Mouse (Mus musculus) small intestine, adult 2 months (tissue): ENCODE data around the gene Olfr190. TPM values are rescaled to one million over a fixed set of nuclear protein-coding genes. Genes with fewer than 3 reads are reported as not detected.
"Not testable (repeated sequence)": the region's sequence is repeated elsewhere in the genome, so short reads cannot be mapped to it uniquely, and the experiment has no call there.

Experiments used
- H3K27ac ChIP-seq: fragments of 200-500 bp; 2 replicates; pipeline ENCODE4 v1.5.1; 2012; ENCODE audit warnings: low read depth, low read length, control low read depth, inconsistent platforms; ENCODE audit not compliant: insufficient read depth
- H3K27me3 ChIP-seq: fragments of 200-500 bp; 2 replicates; pipeline ENCODE4 v1.6.1; 2012; ENCODE audit warnings: mild to moderate bottlenecking, moderate library complexity, low read length, inconsistent platforms; ENCODE audit not compliant: control insufficient read depth, insufficient read depth
- H3K36me3 ChIP-seq: fragments of 200-500 bp; 2 replicates; pipeline ENCODE4 v1.6.1; 2012; ENCODE audit warnings: mild to moderate bottlenecking, low read length, control low read depth, inconsistent platforms; ENCODE audit not compliant: control insufficient read depth, insufficient read depth
- H3K4me1 ChIP-seq: fragments of 200-500 bp; 2 replicates; pipeline ENCODE4 v1.6.1; 2012; ENCODE audit warnings: low read length, inconsistent platforms, mixed read lengths; ENCODE audit not compliant: control insufficient read depth, insufficient read depth, insufficient read length
- H3K4me3 ChIP-seq: fragments of 200-500 bp; 2 replicates; pipeline ENCODE4 v1.5.1; 2012; ENCODE audit warnings: low read depth, mild to moderate bottlenecking, control low read depth, inconsistent platforms, low read length, moderate library complexity
- CTCF ChIP-seq: fragments of 200-500 bp; IDR thresholded peaks from 2 replicates; pipeline ENCODE4 v1.5.1; 2012; ENCODE audit warnings: low read depth, mild to moderate bottlenecking, control low read depth, inconsistent platforms, low read length, moderate library complexity, mixed read lengths; ENCODE audit not compliant: insufficient replicate concordance, insufficient read length; ENCODE audit errors: extremely low read depth
- POLR2A ChIP-seq: fragments of 200-500 bp; IDR thresholded peaks from 2 replicates; pipeline ENCODE4 v1.6.1; 2012; ENCODE audit warnings: low read depth, mild to moderate bottlenecking, control low read depth, inconsistent platforms, low read length, moderate library complexity
- WGBS: fragments of 180-500 bp; shearing (Covaris S2); methylation state at CpG from one replicate; pipeline ENCODE4 v1.1.7; 2018; 5-methylcytosine and 5-hydroxymethylcytosine counted together
- polyA plus RNA-seq: library from polyadenylated mRNA; depleted of rRNA; stranded (reverse); fragments of >200 nt; gene quantifications from 2 replicates; pipeline ENCODE4 v1.2.3, GENCODE M21; 2012; rRNA removed

Olfr190 gene
- polyA plus RNA-seq, 1 experiment = not detected

DNA sequence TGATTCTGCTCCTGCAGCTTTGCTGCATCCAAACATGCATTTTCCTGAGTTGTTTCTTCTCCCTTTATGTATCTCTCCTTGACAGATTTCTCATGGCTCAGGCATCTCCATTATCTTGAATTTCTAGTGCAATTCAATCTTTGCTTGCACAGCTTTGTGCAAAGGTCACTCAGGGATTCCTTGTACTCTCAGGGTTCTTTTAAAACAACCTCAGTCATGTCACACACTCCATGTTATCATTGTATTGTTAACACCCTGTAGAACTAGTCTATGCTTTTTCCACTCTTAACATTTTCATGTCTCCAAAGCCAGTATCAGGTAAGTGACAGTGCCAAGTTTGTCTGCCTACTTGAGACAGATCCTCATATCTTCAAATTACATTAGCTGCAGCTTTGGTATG, 6.0 kb downstream of the Olfr190 start:
- no peaks in the 10 kb centered on the region for H3K36me3 ChIP-seq
- no peaks in the 10 kb centered on the region for H3K27me3 ChIP-seq
- no peak overlapping the region for H3K27ac ChIP-seq
- TF ChIP-seq CTCF (no peak), POLR2A (no peak)
- H3K4me1 ChIP-seq = no peaks in the 10 kb centered on the region
- H3K4me3 ChIP-seq = no peak overlapping the region

DNA sequence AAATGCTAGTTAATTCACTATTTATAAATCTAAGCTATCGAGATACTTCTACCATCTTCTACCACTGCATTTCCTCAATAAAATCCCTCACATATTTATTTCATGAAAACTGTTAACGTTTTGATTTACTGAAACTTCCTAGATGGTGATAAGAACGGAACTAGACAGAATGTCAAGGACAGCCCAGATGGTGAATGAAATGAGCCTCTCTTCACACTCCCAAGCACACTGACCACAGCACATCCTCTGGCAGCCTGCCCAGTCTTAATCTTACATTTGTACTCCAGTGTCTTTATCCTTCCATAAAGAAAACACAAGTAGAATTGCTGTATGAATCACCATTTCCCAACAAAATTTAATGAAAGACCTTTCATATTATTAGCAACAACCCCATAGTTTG, 15.4 kb downstream of the Olfr190 start:
- H3K27me3 ChIP-seq, H3K36me3 ChIP-seq: not testable (repeated sequence)
- WGBS = 58% methylated on average over 3 of the region's 3 CpGs

DNA sequence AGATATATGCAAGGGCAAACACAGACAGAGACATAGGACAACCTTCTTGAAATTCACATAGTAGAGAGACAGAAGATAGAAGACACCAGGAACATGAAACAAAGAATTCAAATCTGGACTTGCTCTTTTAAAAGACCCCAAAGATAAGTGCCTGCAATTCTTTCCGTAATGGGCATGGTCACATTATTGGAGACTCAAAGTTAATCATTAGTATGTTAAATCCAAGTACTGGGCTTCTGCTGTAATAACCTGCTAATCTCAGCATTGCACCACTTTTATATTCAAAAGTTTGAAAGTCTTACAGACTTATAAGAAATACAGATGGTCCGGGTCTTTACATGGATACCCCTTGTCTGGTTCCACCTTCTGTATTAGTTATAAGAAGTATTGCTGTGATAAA, 28.5 kb downstream of the Olfr190 start:
- H3K27me3 ChIP-seq, H3K4me1 ChIP-seq, H3K4me3 ChIP-seq, H3K27ac ChIP-seq, H3K36me3 ChIP-seq: not testable (repeated sequence)
- 48% methylated on average over 2 of the region's 2 CpGs for WGBS

More for the DNA sequence above, 15.4 kb downstream of the Olfr190 start:
- H3K27ac ChIP-seq, H3K4me3 ChIP-seq, H3K4me1 ChIP-seq: not testable (repeated sequence)

DNA sequence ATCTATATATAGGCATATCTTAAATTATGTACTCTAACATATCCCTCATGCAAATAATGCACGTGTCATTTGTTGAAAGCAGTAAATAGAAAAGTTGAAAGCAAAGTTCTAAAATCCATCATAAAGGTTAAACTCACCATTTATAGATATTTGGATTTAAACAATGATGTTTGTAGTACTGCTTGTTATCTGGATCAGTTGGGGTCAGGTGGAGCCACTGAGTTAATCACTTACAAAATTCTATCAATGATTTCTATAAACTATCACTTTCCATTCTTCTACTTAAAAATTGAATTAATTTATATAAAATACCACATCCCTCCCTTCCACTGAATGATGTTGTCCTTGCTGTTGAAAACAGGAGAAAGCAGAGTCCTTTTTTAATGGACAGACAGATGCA, 28.9 kb downstream of the Olfr190 start:
- H3K27ac ChIP-seq = no peak overlapping the region
- no peak for TF ChIP-seq POLR2A
- TF ChIP-seq CTCF = no peak
- 41% methylated on average over 1 of the region's 1 CpGs for WGBS
- H3K4me3 ChIP-seq = no peak overlapping the region
- no peaks in the 10 kb centered on the region for H3K36me3 ChIP-seq
- H3K4me1 ChIP-seq = no peaks in the 10 kb centered on the region
- H3K27me3 ChIP-seq = no peaks in the 10 kb centered on the region

DNA sequence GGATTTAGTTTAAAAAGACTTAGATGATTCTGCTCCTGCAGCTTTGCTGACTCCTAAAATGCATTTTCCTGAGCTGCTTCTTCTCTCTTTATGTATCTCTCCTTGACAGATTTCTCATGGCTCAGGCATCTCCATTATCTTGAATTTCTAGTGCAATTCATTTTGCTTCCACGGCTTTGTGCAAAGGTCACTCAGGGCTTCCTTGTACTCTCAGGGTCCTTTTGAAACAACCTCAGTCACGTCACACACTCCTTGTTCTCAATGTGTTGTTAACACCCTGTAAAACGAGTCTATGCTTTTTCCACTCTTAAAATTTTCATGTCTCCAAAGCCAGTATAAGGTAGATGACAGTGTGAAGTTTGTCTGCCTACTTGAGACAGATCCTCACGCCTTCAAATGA, 30.2 kb downstream of the Olfr190 start:
- Histone ChIP-seq H3K27ac (no peak overlapping the region), H3K36me3 (no peaks in the 10 kb centered on the region), H3K4me1 (no peaks in the 10 kb centered on the region), H3K27me3 (no peaks in the 10 kb centered on the region), H3K4me3 (no peak overlapping the region)
- 45% methylated on average over 4 of the region's 4 CpGs for WGBS
- no peak for TF ChIP-seq POLR2A
- no peak for TF ChIP-seq CTCF

DNA sequence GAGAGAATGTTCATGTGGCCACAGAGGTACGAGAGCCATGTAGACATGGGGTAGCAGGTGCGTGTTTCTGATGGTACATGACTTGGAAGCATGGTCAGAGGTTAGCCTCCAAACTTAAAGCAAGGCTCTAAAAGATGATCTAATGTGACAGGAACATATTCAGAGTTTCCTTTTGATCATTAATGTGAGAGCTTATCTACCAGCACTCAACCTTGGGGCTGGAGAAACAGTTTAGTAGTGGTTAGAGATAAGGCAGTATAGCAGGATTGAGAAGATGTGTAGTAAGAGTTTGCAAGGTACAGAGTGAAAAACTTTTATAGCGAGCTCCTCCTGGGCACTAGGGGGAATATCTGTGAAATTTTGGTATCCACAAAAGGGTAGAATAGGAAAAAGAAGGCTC, 32.0 kb downstream of the Olfr190 start:
- H3K4me1 ChIP-seq = no peaks in the 10 kb centered on the region
- H3K27me3 ChIP-seq = no peaks in the 10 kb centered on the region
- H3K4me3 ChIP-seq = no peak overlapping the region
- WGBS = 75% methylated on average over 3 of the region's 3 CpGs
- H3K27ac ChIP-seq = no peak overlapping the region
- TF ChIP-seq CTCF (no peak), POLR2A (no peak)
- H3K36me3 ChIP-seq = no peaks in the 10 kb centered on the region

DNA sequence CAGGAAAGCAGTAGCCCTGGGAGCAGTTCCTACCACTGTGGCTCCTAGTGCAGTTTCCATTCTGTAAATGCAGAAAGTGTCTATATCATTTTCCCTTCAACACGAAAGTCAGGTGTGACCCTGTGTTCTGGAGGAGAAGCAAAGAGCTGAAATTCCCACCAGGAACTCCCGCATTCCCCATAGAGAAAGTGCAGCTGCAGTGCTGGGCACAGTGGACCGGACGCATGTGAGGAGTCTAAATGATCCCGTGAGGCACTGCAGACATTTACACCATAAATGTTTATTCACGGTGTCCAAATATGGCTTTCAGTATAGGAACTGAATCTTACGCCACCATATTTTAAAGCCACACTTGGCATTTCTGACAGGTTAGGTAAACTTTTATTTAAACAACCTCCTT, 38.1 kb downstream of the Olfr190 start, which contains the start of gene Olfr187:
Gene Olfr187, minus strand, starts transcription at position 58 of the 400 bp plus-strand sequence.
- Histone ChIP-seq H3K4me1 (no peaks in the 10 kb centered on the region), H3K27ac (no peak within 1 kb of the TSS), H3K4me3 (no peak within 1 kb of the TSS), H3K27me3 (no peaks in the 10 kb centered on the region), H3K36me3 (no peaks in the 10 kb centered on the region)
- WGBS = 80% methylated on average over 7 of the region's 7 CpGs
- TF ChIP-seq POLR2A = no peak
- TF ChIP-seq CTCF = no peak

DNA sequence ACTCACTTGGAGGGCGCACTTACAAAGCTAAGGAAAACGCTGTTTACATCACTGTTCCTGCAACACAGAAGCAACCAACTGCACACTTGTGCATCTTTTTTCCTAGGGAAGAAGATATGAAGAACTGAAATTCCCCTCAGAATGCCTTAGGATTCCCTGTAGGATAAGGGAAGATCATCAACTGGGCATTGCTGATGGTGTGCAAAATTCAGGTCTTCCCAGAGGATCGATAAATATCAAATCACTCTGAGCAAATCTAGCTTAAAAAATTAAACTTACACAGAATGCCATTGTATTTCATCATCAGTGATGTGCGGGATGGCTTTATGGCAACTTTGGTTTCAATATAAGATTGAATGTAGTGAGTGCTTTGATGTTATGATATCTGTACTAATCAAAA, 47.6 kb downstream of the Olfr190 start, which contains the start of gene Olfr186:
Gene Olfr186, minus strand, starts transcription at position 101 of the 400 bp plus-strand sequence.
- 91% methylated on average over 4 of the region's 4 CpGs for WGBS

More for the DNA sequence above, 47.6 kb downstream of the Olfr190 start, which contains the start of gene Olfr186:
- H3K27ac ChIP-seq = no peak within 1 kb of the TSS
- H3K4me3 ChIP-seq = no peak within 1 kb of the TSS
- TF ChIP-seq POLR2A = no peak
- TF ChIP-seq CTCF = no peak
- H3K36me3 ChIP-seq = no peaks in the 10 kb centered on the region
- no peaks in the 10 kb centered on the region for H3K27me3 ChIP-seq
- no peaks in the 10 kb centered on the region for H3K4me1 ChIP-seq

Other genes starting within 250 kb of the Olfr190 start
- not detected in 2 replicates for gene Olfr177, start 203.2 kb downstream of the Olfr190 start, polyA plus RNA-seq
- not detected in 2 replicates for gene Olfr178, start 185.9 kb downstream of the Olfr190 start, polyA plus RNA-seq
- gene Olfr181, start 149.2 kb downstream of the Olfr190 start, polyA plus RNA-seq = not detected in 2 replicates
- not detected in 2 replicates for gene Olfr180, start 148.6 kb downstream of the Olfr190 start, polyA plus RNA-seq
- gene Olfr183, start 82.6 kb downstream of the Olfr190 start, polyA plus RNA-seq = not detected in 2 replicates
- not detected in 2 replicates for gene Olfr186, start 47.7 kb downstream of the Olfr190 start, polyA plus RNA-seq
- gene Olfr187, start 38.2 kb downstream of the Olfr190 start, polyA plus RNA-seq = not detected in 2 replicates
- not detected in 2 replicates for gene Olfr191, start 11.8 kb upstream of the Olfr190 start, polyA plus RNA-seq
- not detected in 2 replicates for gene Olfr193, start 33.9 kb upstream of the Olfr190 start, polyA plus RNA-seq
- gene Olfr194, start 43.1 kb upstream of the Olfr190 start, polyA plus RNA-seq = not detected in 2 replicates
- gene Olfr195, start 69.0 kb upstream of the Olfr190 start, polyA plus RNA-seq = not detected in 2 replicates
- gene Olfr196, start 92.4 kb upstream of the Olfr190 start, polyA plus RNA-seq = not detected in 2 replicates
- gene Olfr198, start 125.5 kb upstream of the Olfr190 start, polyA plus RNA-seq = not detected in 2 replicates
- gene Olfr199, start 141.8 kb upstream of the Olfr190 start, polyA plus RNA-seq = not detected in 2 replicates
- gene Olfr201, start 194.6 kb upstream of the Olfr190 start, polyA plus RNA-seq = not detected in 2 replicates
- gene Olfr202, start 208.8 kb upstream of the Olfr190 start, polyA plus RNA-seq = not detected in 2 replicates
- not detected in 2 replicates for gene Olfr203, start 220.9 kb upstream of the Olfr190 start, polyA plus RNA-seq
- gene Olfr204, start 240.2 kb upstream of the Olfr190 start, polyA plus RNA-seq = not detected in 2 replicates